Mouse (Mus musculus) left cerebral cortex, adult 9 months (tissue): ENCODE measurements around the gene Frmpd2.

Experiments used
- DNase-seq, 2 experiments: peaks; one replicate each; pipeline ENCODE4 v3.0.0; 2022; ENCODE audit warnings: low spot score in 2 of 2

Frmpd2 gene

DNA sequence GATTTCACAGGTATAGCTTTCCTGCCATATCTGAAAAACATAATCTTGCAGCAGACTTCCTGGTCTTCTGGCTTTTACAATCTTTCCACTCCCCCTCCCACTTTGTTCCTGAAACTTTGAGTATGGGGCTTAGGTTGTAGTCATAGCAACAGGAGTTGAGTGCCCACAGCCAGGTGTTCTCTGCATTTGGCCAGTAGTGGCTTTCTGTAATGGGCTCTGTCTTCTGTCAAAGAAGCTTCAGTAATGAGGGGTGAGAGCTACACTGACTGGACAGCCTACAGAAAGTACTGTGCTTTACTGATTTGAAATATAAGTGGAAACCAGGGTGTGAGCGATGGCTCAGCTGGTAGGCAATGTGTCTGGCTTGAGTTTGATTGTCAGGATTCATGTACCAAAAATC lies 37.2 kb downstream of the Frmpd2 start:
- DNase-seq = no peak

- DNase-seq = no peak
Observed at GRCm38 (mm10) chr14:33513877-33514276, 42.4 kb downstream of the Frmpd2 start.

- no peak for DNase-seq
Observed at GRCm38 (mm10) chr14:33514756-33515285, 43.3 kb downstream of the Frmpd2 start.

DNA sequence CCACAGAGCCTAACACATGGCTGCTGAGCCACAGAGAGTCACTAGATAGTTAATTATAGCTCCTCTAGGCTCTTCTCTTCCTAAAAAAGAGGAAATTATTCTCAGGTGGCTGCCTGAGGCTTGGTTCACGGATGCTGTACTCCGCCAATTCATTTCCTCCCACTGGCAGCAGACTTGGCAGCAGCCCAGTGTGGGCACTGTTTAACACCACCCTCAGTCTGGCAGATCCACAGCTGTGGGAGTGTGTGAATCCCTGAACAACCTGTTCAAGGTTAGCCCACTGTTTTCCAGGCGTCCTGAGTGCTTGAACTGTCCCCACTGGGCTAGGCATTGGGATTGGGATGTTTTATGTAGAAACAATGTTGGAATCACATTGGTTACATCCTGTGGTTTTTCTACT lies 50.0 kb downstream of the Frmpd2 start:
- DNase-seq = peak; percentile 78 to 89

- peak in 1 of 2 experiments; percentile 69 for DNase-seq
Observed at GRCm38 (mm10) chr14:33525272-33525983, 53.9 kb downstream of the Frmpd2 start.

- no peak for DNase-seq
Observed at GRCm38 (mm10) chr14:33526621-33527020, 55.1 kb downstream of the Frmpd2 start.

GRCm38 (mm10) chr14:33527938-33528337 lies 56.4 kb downstream of the Frmpd2 start:
- no peak for DNase-seq

DNA sequence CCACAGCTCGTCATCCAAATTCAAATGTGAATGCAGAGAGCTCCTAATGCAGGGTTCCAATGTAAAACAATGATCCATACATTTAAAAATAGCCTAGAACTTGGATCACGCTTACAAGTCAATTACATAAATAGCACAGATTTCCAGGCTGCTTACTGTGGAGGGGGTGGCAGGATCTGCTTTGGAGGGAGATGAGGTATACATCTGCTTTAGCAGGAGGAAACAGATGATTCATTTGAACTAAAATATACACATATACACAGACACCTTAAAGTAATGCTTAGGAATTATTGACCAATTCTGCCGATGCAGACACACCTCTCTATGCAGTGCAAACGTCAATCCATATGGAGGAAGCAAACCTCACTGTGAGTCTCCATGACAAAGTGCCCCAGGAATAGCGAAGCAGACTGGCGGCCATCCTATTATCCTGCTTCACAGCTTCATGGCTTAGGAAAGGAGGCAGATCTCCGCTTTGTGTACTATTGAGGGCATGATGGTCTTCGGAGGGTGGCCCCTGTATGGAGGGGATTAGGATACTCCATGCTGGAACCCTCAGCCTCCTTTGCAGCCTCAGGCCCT lies 59.9 kb downstream of the Frmpd2 start:
- peak; percentile 67 to 71 for DNase-seq

GRCm38 (mm10) chr14:33532792-33533191 lies 61.3 kb downstream of the Frmpd2 start:
- peak in 1 of 2 experiments; percentile 44 for DNase-seq

GRCm38 (mm10) chr14:33533516-33533915 lies 62.0 kb downstream of the Frmpd2 start:
- no peak for DNase-seq

GRCm38 (mm10) chr14:33535317-33535716 lies 63.8 kb downstream of the Frmpd2 start:
- DNase-seq = no peak

DNA sequence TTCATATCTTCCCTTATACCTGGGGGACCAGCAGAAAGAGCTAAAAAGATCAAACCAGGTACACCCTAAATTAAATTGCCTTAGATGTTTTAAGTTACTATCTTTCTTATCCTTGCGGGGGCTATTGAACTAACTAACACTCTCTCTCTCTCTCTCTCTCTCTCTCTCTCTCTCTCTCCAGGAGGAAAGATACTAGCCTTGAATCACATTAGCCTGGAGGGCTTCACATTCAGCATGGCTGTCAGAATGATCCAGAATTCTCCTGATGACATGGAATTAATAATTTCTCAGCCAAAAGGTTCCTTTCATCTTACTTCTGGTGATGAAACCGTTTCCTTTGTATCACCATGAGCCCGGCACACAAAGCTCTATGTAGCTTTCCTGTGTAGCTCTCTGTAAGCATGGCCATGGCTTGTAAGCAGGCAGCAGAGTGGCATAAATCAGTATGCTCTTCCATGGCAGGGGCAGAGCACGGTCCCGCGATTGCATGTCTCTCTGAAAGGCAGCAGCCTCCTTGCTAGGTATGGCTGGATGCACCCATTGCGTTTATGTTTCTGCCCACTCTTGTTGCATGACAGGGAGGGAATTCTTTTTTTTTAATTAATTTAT lies 68.2 kb downstream of the Frmpd2 start:
- no peak for DNase-seq

GRCm38 (mm10) chr14:33545565-33546143 lies 74.2 kb downstream of the Frmpd2 start:
- peak in 1 of 2 experiments; percentile 49 for DNase-seq

- no peak for DNase-seq
Observed at GRCm38 (mm10) chr14:33548650-33549049, 77.2 kb downstream of the Frmpd2 start.

DNA sequence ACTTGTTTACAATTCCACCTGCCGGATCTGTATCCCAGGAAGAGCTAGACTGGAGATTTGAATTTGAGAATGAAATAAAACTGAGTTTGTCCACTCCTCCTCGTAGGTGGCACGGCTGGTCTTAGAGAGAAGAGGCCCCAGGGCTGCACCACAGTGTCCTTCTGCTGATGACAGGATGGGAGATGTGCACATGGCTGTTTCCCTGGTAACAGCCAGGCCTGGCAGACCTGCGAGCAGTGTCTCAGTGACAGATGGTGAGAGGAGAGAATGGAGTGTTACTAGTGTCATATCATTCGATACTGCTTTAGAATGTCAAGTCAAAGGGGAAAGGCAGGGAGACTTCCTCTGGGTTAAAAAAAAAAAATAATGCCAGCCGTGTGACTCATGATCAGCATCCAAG lies 78.4 kb downstream of the Frmpd2 start:
- DNase-seq = no peak

DNA sequence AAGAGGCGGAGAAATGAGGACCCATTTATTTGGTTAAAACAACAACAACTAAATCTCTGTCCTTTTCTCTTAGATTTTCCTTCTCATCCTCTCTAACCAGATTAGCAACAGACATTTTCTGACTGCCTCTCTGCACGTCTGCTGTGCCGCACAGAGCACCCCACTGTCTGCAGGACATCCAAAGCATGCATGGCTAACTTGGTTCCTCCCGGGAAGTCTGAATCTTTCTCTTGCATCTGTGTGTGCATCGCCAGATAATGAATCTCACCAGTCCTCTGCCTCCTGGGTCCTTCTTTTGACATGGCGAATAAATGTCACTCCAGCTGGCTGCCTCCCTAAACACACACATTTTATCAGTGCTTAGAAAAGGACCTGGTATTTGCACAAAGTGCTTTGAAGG lies 99.2 kb downstream of the Frmpd2 start:
- DNase-seq = no peak

- no peak for DNase-seq
Observed at GRCm38 (mm10) chr14:33573643-33574042, 102.1 kb downstream of the Frmpd2 start.

DNA sequence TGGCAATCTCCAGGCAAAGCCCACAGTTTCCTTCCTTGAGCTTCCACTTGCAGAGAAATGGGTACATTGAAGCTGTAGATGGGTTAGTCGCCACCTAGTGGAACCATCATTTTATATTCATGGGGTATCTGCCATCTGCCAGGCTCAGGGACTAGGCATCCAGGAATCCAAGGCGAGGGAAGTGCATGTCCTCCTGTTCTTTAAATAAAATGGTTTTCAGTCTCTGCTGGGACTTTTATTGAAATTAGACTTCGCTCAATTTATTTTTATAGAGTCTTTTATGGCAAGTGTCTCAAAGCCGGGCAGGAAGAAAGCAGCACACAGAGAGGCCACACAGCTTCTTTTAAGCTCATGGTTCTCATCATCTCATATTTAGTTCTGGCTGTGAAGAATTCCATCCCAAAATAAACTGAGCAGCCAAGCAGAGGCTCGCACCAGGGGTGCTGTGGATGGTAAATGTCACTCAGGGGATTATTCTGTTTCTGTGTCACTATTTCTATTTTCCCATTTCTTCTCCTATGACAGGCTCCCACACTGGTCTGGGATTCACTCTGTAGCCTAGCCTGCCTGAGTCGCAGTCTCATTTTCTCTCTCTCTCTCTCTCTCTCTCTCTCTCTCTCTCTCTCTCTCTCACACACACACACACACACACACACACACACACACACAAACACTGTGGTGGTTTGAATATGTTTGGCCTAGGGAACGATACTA lies 108.4 kb downstream of the Frmpd2 start:
- peak in 1 of 2 experiments; percentile 47 for DNase-seq

GRCm38 (mm10) chr14:33588951-33589350 lies 117.5 kb downstream of the Frmpd2 start, which contains the start of gene Ptpn20:
Ptpn20 (plus strand) TSS chr14:33589207.
- DNase-seq = no peak

DNA sequence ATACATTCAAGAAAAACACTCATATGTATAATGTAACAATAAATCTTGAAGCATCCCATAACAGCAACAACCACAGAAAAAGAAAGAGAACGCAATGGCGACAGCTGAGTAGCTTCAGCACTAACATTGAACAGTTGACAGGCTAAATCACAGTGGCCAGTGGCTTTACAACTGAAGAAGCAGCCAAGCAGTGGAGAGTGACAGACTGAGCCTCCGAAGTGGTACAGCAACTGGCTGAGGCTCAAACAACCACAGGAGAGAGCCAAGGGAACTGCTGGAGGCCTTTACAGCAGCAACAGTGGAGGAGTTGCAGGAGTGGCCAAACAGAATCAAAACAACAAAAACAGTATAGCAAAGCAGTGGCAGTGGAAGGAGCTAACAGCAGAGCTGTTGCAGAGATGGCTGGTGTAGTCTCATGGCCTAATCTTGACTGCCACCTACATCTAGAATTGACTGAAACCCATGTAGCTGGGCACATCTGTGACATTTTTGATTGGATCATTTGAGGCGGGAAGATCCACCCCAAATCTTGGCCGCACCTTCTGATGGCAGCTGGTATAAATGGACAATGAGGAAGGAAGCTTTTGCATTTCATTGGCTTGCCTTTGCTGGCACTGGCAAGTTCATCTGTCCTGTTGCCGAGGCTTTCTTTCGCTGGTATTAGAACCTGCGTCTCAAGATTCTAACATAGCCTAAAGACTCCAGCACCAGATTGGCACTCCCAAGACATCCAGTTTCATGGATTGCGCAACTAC lies 127.1 kb downstream of the Frmpd2 start:
- DNase-seq = no peak

DNA sequence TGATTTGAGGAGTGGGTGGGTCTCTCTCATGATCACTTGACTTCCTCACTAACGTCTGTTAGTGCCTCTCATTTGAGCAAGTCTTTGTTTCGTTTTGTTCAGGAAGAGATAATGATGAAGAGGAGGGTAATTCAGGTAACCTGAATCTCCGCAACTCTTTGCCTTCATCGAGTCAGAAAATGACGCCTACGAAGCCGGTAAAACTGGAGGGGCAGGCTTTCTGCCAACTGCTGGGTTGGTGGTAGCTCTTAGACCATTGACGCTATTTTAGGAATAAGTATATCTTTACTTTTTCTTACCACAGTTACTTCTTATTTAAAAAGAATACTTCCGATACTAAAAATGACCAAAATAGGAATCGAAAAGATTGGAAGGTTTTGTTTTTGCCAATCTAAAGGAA lies 135.9 kb downstream of the Frmpd2 start:
- DNase-seq = no peak
